Mouse (Mus musculus): ENCODE data around the gene 1700025C18Rik.

The 1700025C18Rik gene

GRCm38 (mm10) chr2:165034131-165035057 is 56.2 kb downstream of the 1700025C18Rik start, which contains the start of gene Ncoa5:
Ncoa5 (minus strand) TSS chr2:165034867.
- DNase-seq: peak; percentile 100

- DNase-seq: peak; percentile 62
Measured at GRCm38 (mm10) chr2:165033306-165033705, 57.2 kb downstream of the 1700025C18Rik start.

GRCm38 (mm10) chr2:165032533-165032932 is 58.0 kb downstream of the 1700025C18Rik start:
- peak; percentile 72 for DNase-seq

All from heart, adult 11 months (tissue).